ENCODE assay signal across 8 mouse cellular contexts in the genomic region with DNA sequence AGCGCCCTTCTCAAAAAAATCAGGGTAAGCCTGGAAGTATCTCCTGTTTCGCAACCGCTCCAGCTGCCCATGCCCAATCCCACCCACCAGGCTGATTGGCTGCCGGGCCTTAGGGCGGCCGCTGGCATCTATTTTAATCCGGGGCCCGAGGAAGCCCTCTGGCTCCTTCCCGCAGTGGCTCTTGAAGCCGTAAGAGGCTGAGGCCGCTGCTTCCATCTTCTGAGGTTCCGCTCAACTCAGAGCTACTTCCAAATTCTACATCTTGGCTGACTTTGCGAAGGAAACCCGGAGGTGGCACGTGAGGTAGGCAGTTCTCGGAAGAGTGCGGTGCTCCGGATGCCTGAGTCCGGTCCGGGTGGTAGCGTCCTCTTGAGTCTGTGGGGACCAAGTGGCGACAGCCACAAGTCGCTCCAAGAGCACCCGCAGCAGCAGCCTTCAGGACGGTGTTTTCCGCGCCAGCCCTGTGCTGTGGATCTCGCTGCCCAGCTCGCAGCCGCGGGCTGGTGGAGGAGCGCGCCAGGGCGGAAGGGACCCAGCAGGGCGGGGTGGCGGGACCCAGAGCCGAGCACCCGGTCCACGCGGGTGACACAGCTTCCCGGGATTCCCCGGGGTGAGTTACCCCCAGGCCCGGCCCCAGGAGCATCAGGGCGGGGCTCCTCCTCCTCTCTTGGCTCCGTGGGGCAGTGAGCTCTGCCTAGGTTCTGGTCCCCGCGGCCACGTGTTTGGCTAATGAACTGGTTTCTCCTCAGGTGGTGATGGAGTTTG. TPM values are rescaled to one million over a fixed set of nuclear protein-coding genes. Genes with fewer than 3 reads are reported as not detected.
A peak's percentile ranks its signal among the peaks of the same experiment; 100 is the strongest.
DNase-seq lines count a peak whose midpoint lies in the region; ATAC-seq lines count a peak whose summit lies in the region.

A gene (plus strand): TSS at position 161 of the 765 bp plus-strand sequence.

- H3K27me3 ChIP-seq in hindbrain, embryonic 13.5 days: peaks cover 9% of the 10 kb centered on the region; the same call in 1 of the 2 replicates

- H3K4me1 ChIP-seq in hindbrain, embryonic 13.5 days (replicated peaks): peaks cover 10% of the 10 kb centered on the region

- peak; percentile 93 for ATAC-seq in hindbrain, embryonic 13.5 days (ENCODE audit: low FRiP score)

- H3K9ac ChIP-seq in hindbrain, embryonic 13.5 days: peak within 1 kb of the TSS; percentile 73

- no peaks in the 10 kb centered on the region for H3K36me3 ChIP-seq in hindbrain, embryonic 13.5 days

- under 1% methylated on average over 48 of the region's 48 CpGs for WGBS in hindbrain, embryonic 13.5 days

- peak within 1 kb of the TSS; percentile 59 for H3K4me3 ChIP-seq in hindbrain, embryonic 13.5 days

- DNase-seq in WW6 (ENCODE audit: low read depth, low spot score): peak; percentile 31
- peak; percentile 34 to 45 for DNase-seq in cerebellum, postnatal 25 days
- peak; percentile 45 to 51 for DNase-seq in frontal cortex, postnatal 36 days (ENCODE audit: low spot score in 2 of 2)
- DNase-seq in layer of hippocampus, postnatal 36 days: peak; percentile 24 to 59
- peak; percentile 53 for DNase-seq in lung, postnatal 14 days
- peak; percentile 10 for DNase-seq in ovary, postnatal 14 days (ENCODE audit: low spot score)
- peak; percentile 30 for DNase-seq in thymus, postnatal 25 days

- H3K9me3 ChIP-seq in hindbrain, embryonic 13.5 days: no peaks in the 10 kb centered on the region

- H3K4me2 ChIP-seq in hindbrain, embryonic 13.5 days: peak within 1 kb of the TSS; percentile 99

- no peak within 1 kb of the TSS for H3K27ac ChIP-seq in hindbrain, embryonic 13.5 days

RNA-seq across cellular contexts. Expression of the gene that starts here (rescaled TPM):
- polyA plus RNA-seq in hindbrain, embryonic 13.5 days (2015; fragmentation: Nextera tagmentation; extraction: Ambion mirVana): 0.23 and 0.87 TPM in 2 replicates
- total RNA-seq in layer of hippocampus, postnatal 36 days (2021): 1 to 10 TPM; 3.3 to 3.5 TPM

Comparison
In these comparisons a context has a peak if more than half of its experiments do, and no peak if none do; other contexts are left out.
1. Peak in ATAC-seq, H3K4me3 ChIP-seq, H3K9ac ChIP-seq and H3K4me2 ChIP-seq in hindbrain, embryonic 13.5 days; RNA of the gene not detected or under 1 TPM.